Mouse (Mus musculus): ENCODE measurements around the gene Psmd1. TPM values are rescaled to one million over a fixed set of nuclear protein-coding genes. Genes with fewer than 3 reads are reported as not detected.

The Psmd1 gene
- polyA plus RNA-seq, 1 experiment from 2014 or later = 72.8 TPM

- no peaks in the 10 kb centered on the region for H3K27me3 ChIP-seq (replicated peaks; ENCODE audit: control insufficient read depth, insufficient read depth, low read length)
- no peak for TF ChIP-seq CTCF (IDR thresholded peaks at IDR 0.05; ENCODE audit: low read depth)
- H3K27ac ChIP-seq (ENCODE audit: low read depth, low read length) = no peak overlapping the region
- no peak overlapping the region for H3K9ac ChIP-seq (ENCODE audit: low read depth, low read length)
- ATAC-seq = no peak
- WGBS = 71% methylated on average over 6 of the region's 6 CpGs
- H3K36me3 ChIP-seq (ENCODE audit: control insufficient read depth, insufficient read depth) = no peaks in the 10 kb centered on the region
- no peaks in the 10 kb centered on the region for H3K9me3 ChIP-seq (ENCODE audit: control insufficient read depth)
- peaks cover 5% of the 10 kb centered on the region; the same call in 1 of the 2 replicates for H3K4me1 ChIP-seq (replicated peaks; ENCODE audit: control insufficient read depth, insufficient read depth, low read length)
- no peak overlapping the region for H3K4me2 ChIP-seq (replicated peaks; ENCODE audit: low read depth)
- no peak overlapping the region for H3K4me3 ChIP-seq (ENCODE audit: low read depth, low read length)
Measured at GRCm38 (mm10) chr1:86150929-86151328, 86.7 kb downstream of the Psmd1 start.

- 74% methylated on average over 7 of the region's 7 CpGs for WGBS
Measured at GRCm38 (mm10) chr1:86151376-86151775, 87.2 kb downstream of the Psmd1 start.

DNA sequence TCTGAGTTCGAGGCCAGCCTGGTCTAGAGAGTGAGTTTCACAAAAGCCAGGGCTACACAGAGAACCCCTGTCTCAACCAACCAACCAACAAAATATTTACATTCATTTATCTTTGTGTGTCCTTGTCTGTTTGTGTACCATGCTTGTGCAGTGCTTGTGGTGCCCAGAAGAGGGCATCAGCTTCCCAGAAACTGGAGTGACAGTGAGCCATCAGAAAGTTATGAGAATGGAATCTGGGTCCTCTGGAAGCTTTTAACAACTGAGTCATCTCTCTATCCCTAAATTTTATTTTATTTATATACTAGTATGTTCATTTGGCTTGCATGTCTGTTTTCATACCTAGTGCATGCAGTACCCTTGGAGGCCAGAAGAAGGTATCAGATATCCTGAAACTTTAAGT is 88.4 kb downstream of the Psmd1 start:
- peak; percentile 62 for TF ChIP-seq CTCF (IDR thresholded peaks at IDR 0.05; ENCODE audit: low read depth)
- H3K27me3 ChIP-seq (replicated peaks; ENCODE audit: control insufficient read depth, insufficient read depth, low read length) = no peaks in the 10 kb centered on the region
- H3K9ac ChIP-seq (ENCODE audit: low read depth, low read length) = no peak overlapping the region
- peaks cover 5% of the 10 kb centered on the region; the same call in 1 of the 2 replicates for H3K4me1 ChIP-seq (replicated peaks; ENCODE audit: control insufficient read depth, insufficient read depth, low read length)
- H3K4me2 ChIP-seq (replicated peaks; ENCODE audit: low read depth) = no peak overlapping the region
- peaks cover 5% of the 10 kb centered on the region; the same call in 1 of the 2 replicates for H3K36me3 ChIP-seq (ENCODE audit: control insufficient read depth, insufficient read depth)
- H3K27ac ChIP-seq (ENCODE audit: low read depth, low read length) = no peak overlapping the region
- H3K4me3 ChIP-seq (ENCODE audit: low read depth, low read length) = no peak overlapping the region
- no peak for ATAC-seq
- H3K9me3 ChIP-seq (ENCODE audit: control insufficient read depth) = no peaks in the 10 kb centered on the region
- WGBS = 96% methylated on average over 1 of the region's 1 CpGs

More at GRCm38 (mm10) chr1:86151376-86151775, 87.2 kb downstream of the Psmd1 start:
- Histone ChIP-seq H3K27ac (ENCODE audit: low read depth, low read length) (no peak overlapping the region), H3K4me1 (replicated peaks; ENCODE audit: control insufficient read depth, insufficient read depth, low read length) (peaks cover 5% of the 10 kb centered on the region; the same call in 1 of the 2 replicates), H3K9me3 (ENCODE audit: control insufficient read depth) (no peaks in the 10 kb centered on the region), H3K9ac (ENCODE audit: low read depth, low read length) (no peak overlapping the region), H3K4me2 (replicated peaks; ENCODE audit: low read depth) (no peak overlapping the region), H3K36me3 (ENCODE audit: control insufficient read depth, insufficient read depth) (no peaks in the 10 kb centered on the region), H3K27me3 (replicated peaks; ENCODE audit: control insufficient read depth, insufficient read depth, low read length) (no peaks in the 10 kb centered on the region), H3K4me3 (ENCODE audit: low read depth, low read length) (no peak overlapping the region)
- ATAC-seq = no peak
- TF ChIP-seq CTCF (IDR thresholded peaks at IDR 0.05; ENCODE audit: low read depth) = no peak

- peak within 1 kb of the TSS; percentile 58 for H3K9ac ChIP-seq (ENCODE audit: low read depth, low read length)
- H3K4me3 ChIP-seq (ENCODE audit: low read depth, low read length) = peak within 1 kb of the TSS; percentile 79
- H3K27me3 ChIP-seq (replicated peaks; ENCODE audit: control insufficient read depth, insufficient read depth, low read length) = no peaks in the 10 kb centered on the region
- peak; percentile 98 for ATAC-seq
- TF ChIP-seq CTCF (IDR thresholded peaks at IDR 0.05; ENCODE audit: low read depth) = no peak
- peak within 1 kb of the TSS; percentile 92 for H3K4me2 ChIP-seq (replicated peaks; ENCODE audit: low read depth)
- H3K36me3 ChIP-seq (ENCODE audit: control insufficient read depth, insufficient read depth) = peaks cover 5% of the 10 kb centered on the region; the same call in 1 of the 2 replicates
- H3K9me3 ChIP-seq (ENCODE audit: control insufficient read depth) = no peaks in the 10 kb centered on the region
- H3K4me1 ChIP-seq (replicated peaks; ENCODE audit: control insufficient read depth, insufficient read depth, low read length) = peaks cover 5% of the 10 kb centered on the region; the same call in 1 of the 2 replicates
- 3% methylated on average over 40 of the region's 40 CpGs for WGBS
- peak within 1 kb of the TSS; percentile 82 for H3K27ac ChIP-seq (ENCODE audit: low read depth, low read length)
Measured at GRCm38 (mm10) chr1:86154133-86154823, 90.1 kb downstream of the Psmd1 start, which contains the start of gene Armc9. Gene Armc9, plus strand, starts transcription at chr1:86154780.

GRCm38 (mm10) chr1:86154824-86155164 is 90.6 kb downstream of the Psmd1 start:
- Histone ChIP-seq H3K27me3 (replicated peaks; ENCODE audit: control insufficient read depth, insufficient read depth, low read length) (no peaks in the 10 kb centered on the region), H3K27ac (ENCODE audit: low read depth, low read length) (peak overlapping the region; percentile 82; the same call in 1 of the 2 replicates), H3K4me3 (ENCODE audit: low read depth, low read length) (peak overlapping the region; percentile 79), H3K9ac (ENCODE audit: low read depth, low read length) (peak overlapping the region; percentile 58), H3K9me3 (ENCODE audit: control insufficient read depth) (no peaks in the 10 kb centered on the region), H3K36me3 (ENCODE audit: control insufficient read depth, insufficient read depth) (peaks cover 5% of the 10 kb centered on the region; the same call in 1 of the 2 replicates), H3K4me1 (replicated peaks; ENCODE audit: control insufficient read depth, insufficient read depth, low read length) (peaks cover 5% of the 10 kb centered on the region; the same call in 1 of the 2 replicates), H3K4me2 (replicated peaks; ENCODE audit: low read depth) (peak overlapping the region; percentile 92)
- no peak for ATAC-seq
- no peak for TF ChIP-seq CTCF (IDR thresholded peaks at IDR 0.05; ENCODE audit: low read depth)
- 0% methylated on average over 18 of the region's 18 CpGs for WGBS

DNA sequence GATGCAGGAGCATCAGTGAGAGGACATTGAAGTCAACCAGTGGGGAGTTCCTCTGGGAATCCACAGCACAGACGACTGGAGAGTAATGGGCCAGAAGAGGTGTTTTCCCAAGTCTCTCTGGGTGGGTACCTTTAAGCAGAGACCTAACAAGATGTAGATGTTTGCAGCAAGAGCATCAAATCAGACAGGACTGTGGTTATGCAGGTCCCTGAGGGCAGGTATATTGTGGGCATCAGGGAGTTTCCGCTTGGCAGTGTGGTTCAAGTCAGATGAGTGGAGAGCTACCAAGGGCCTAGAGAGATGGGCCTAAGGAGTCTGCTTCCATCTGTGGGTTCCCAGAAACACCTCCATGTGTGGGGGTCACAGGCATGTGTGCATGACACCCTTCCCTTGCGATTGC is 91.9 kb downstream of the Psmd1 start:
- Histone ChIP-seq H3K9ac (ENCODE audit: low read depth, low read length) (no peak overlapping the region), H3K4me1 (replicated peaks; ENCODE audit: control insufficient read depth, insufficient read depth, low read length) (peaks cover 5% of the 10 kb centered on the region; the same call in 1 of the 2 replicates), H3K27me3 (replicated peaks; ENCODE audit: control insufficient read depth, insufficient read depth, low read length) (no peaks in the 10 kb centered on the region), H3K4me3 (ENCODE audit: low read depth, low read length) (no peak overlapping the region), H3K36me3 (ENCODE audit: control insufficient read depth, insufficient read depth) (peaks cover 10% of the 10 kb centered on the region), H3K9me3 (ENCODE audit: control insufficient read depth) (no peaks in the 10 kb centered on the region), H3K27ac (ENCODE audit: low read depth, low read length) (no peak overlapping the region), H3K4me2 (replicated peaks; ENCODE audit: low read depth) (no peak overlapping the region)
- WGBS = 82% methylated on average over 3 of the region's 3 CpGs
- ATAC-seq = no peak
- TF ChIP-seq CTCF (IDR thresholded peaks at IDR 0.05; ENCODE audit: low read depth) = no peak
